ENCODE assay signal across 14 mouse cellular contexts in genomic region chrX:85077605-85078004, GRCm38 (mm10).
"Had no signal": no experiment of that assay in that cellular context is flagged by ENCODE, and none has a peak within 500 bp of the region (broad histone marks: within the 10 kb centered on the region; RNA-seq: fewer than 3 reads in every experiment).

No protein-coding gene starts in this region.

- H3K27me3 ChIP-seq: lung, embryonic 15.5 days; megakaryocyte, embryonic 14.5 days; midbrain, embryonic 13.5 days; midbrain, embryonic 15.5 days; neural tube, embryonic 12.5 days; stomach, embryonic 15.5 days had no signal

- H3K9ac ChIP-seq: lung, embryonic 15.5 days; midbrain, embryonic 13.5 days; midbrain, embryonic 15.5 days; neural tube, embryonic 12.5 days; stomach, embryonic 15.5 days had no signal

- H3K4me3 ChIP-seq: lung, embryonic 15.5 days; megakaryocyte, embryonic 14.5 days; midbrain, embryonic 13.5 days; midbrain, embryonic 15.5 days; neural tube, embryonic 12.5 days; stomach, embryonic 15.5 days had no signal

- H3K4me1 ChIP-seq: lung, embryonic 15.5 days; megakaryocyte, embryonic 14.5 days; midbrain, embryonic 13.5 days; midbrain, embryonic 15.5 days; neural tube, embryonic 12.5 days; stomach, embryonic 15.5 days had no signal

- DNase-seq: lung, adult 2 months; lung, postnatal 14 days; right cerebral cortex, postnatal 14 days; thymus, adult 2 months; thymus, postnatal 14 days; thymus, postnatal 36 days had no signal

- H3K9me3 ChIP-seq: lung, embryonic 15.5 days; megakaryocyte, embryonic 14.5 days; midbrain, embryonic 13.5 days; midbrain, embryonic 15.5 days; neural tube, embryonic 12.5 days; stomach, embryonic 15.5 days had no signal

- H3K27ac ChIP-seq: lung, embryonic 15.5 days; macrophage; midbrain, embryonic 13.5 days; midbrain, embryonic 15.5 days; neural tube, embryonic 12.5 days; stomach, embryonic 15.5 days; stomach, postnatal 0 days had no signal

- H3K36me3 ChIP-seq: lung, embryonic 15.5 days; midbrain, embryonic 13.5 days; midbrain, embryonic 15.5 days; neural tube, embryonic 12.5 days; stomach, embryonic 15.5 days had no signal
